Comparison of ENCODE assay signal across 27 mouse cellular contexts in the genomic region with DNA sequence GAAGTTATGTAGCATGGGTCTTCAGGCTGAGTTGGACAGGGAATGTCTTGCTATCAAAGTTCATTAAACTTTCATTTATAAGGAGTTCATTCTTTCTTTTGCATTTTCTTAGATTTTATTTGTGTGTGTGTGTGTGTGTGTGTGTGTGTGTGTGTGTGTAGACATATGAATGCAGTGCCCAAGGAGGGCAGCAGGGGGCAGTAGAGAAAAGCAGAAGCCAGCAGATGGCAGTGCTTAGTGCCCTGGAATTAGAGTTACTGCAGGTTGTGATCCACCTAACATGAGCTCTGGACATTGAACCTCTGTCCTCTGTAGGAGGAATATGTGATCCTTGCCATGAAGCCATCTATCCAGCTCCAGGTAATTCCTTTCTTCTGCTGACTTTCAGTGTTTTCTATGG.
DNase-seq lines count a peak whose midpoint lies in the region; ATAC-seq and TF ChIP-seq lines count a peak whose summit lies in the region.
"Had no signal": no experiment of that assay in that cellular context is flagged by ENCODE, and none has a peak within 500 bp of the region (broad histone marks: within the 10 kb centered on the region; RNA-seq: fewer than 3 reads in every experiment).

No protein-coding gene starts in this region.

- no peak overlapping the region for H3K9ac ChIP-seq in hindbrain, postnatal 0 days (replicated peaks; ENCODE audit: low read length)
- H3K9ac ChIP-seq in hindbrain, embryonic 13.5 days = no peak overlapping the region
- no peak overlapping the region for H3K9ac ChIP-seq in lung, embryonic 14.5 days
- H3K9ac ChIP-seq: forebrain, embryonic 13.5 days; hindbrain, embryonic 14.5 days; limb, embryonic 12.5 days; midbrain, embryonic 13.5 days; stomach, embryonic 15.5 days had no signal

- no peaks in the 10 kb centered on the region for H3K36me3 ChIP-seq in hindbrain, postnatal 0 days (ENCODE audit: insufficient read depth, low read length)
- no peaks in the 10 kb centered on the region for H3K36me3 ChIP-seq in hindbrain, embryonic 13.5 days
- H3K36me3 ChIP-seq in lung, embryonic 14.5 days (ENCODE audit: insufficient read depth) = no peaks in the 10 kb centered on the region
- H3K36me3 ChIP-seq in heart, embryonic 10.5 days = no peaks in the 10 kb centered on the region
- H3K36me3 ChIP-seq: limb, embryonic 12.5 days; midbrain, embryonic 13.5 days; stomach, embryonic 15.5 days had no signal

- TF ChIP-seq CTCF in hindbrain, postnatal 0 days (IDR thresholded peaks at IDR 0.05; ENCODE audit: low read depth) = 0 out of 2 replicates have a peak, but pooled peaks have one; percentile 7
- TF ChIP-seq CTCF in lung, embryonic 14.5 days (IDR thresholded peaks at IDR 0.05; ENCODE audit: low read depth) = peak; percentile 15; the same call in 1 of the 2 replicates
- TF ChIP-seq CTCF in cerebellum, adult 2 months (IDR thresholded peaks at IDR 0.05; ENCODE audit: borderline replicate concordance, insufficient read depth, low read depth, low read length) = no peak

- DNase-seq in hindbrain, postnatal 0 days (ENCODE audit: low spot score) = no peak
- no peak for DNase-seq in lung, embryonic 14.5 days
- no peak for DNase-seq in lung, postnatal 36 days
- DNase-seq in ES-CJ7 (ENCODE audit: low read depth, low spot score) = peak; percentile 47
- DNase-seq in ZHBTc4 (ENCODE audit: low read depth, low spot score) = peak; percentile 60
- DNase-seq in heart, embryonic 10.5 days (ENCODE audit: low spot score) = no peak
- DNase-seq in cerebellum, adult 2 months = no peak
- DNase-seq: adrenal gland, postnatal 25 days; cerebellum, adult 18-20 months; gastrocnemius, postnatal 10 days; heart, postnatal 4 days; kidney, adult 8-10 months; right cerebral cortex, postnatal 25 days; thymus, adult 2 months had no signal

- no peaks in the 10 kb centered on the region for H3K27me3 ChIP-seq in hindbrain, postnatal 0 days (ENCODE audit: insufficient read depth, low read length)
- no peaks in the 10 kb centered on the region for H3K27me3 ChIP-seq in hindbrain, embryonic 13.5 days
- H3K27me3 ChIP-seq in lung, embryonic 14.5 days (ENCODE audit: insufficient read depth, low read length) = no peaks in the 10 kb centered on the region
- no peaks in the 10 kb centered on the region for H3K27me3 ChIP-seq in heart, embryonic 10.5 days (ENCODE audit: insufficient read depth, poor library complexity, severe bottlenecking)
- H3K27me3 ChIP-seq in cerebellum, adult 2 months (ENCODE audit: control insufficient read depth, insufficient read depth, low read length) = no peaks in the 10 kb centered on the region
- H3K27me3 ChIP-seq: CH12.LX; forebrain, embryonic 13.5 days; limb, embryonic 12.5 days; midbrain, embryonic 13.5 days; stomach, embryonic 15.5 days had no signal

- H3K9me3 ChIP-seq in hindbrain, postnatal 0 days (ENCODE audit: low read length) = 0 out of 2 replicates have a peak, but pooled peaks cover 2% of the 10 kb centered on the region
- H3K9me3 ChIP-seq in hindbrain, embryonic 13.5 days = no peaks in the 10 kb centered on the region
- no peaks in the 10 kb centered on the region for H3K9me3 ChIP-seq in lung, embryonic 14.5 days (ENCODE audit: low read depth, low read length)
- no peaks in the 10 kb centered on the region for H3K9me3 ChIP-seq in heart, embryonic 10.5 days
- H3K9me3 ChIP-seq: forebrain, embryonic 13.5 days; limb, embryonic 12.5 days; midbrain, embryonic 13.5 days; stomach, embryonic 15.5 days had no signal

- no peak for TF ChIP-seq POLR2A in cerebellum, adult 2 months (IDR thresholded peaks at IDR 0.05; ENCODE audit: borderline replicate concordance, insufficient read depth, low read length)

- H3K4me3 ChIP-seq in hindbrain, postnatal 0 days (ENCODE audit: low read length) = no peak overlapping the region
- H3K4me3 ChIP-seq in hindbrain, embryonic 13.5 days = no peak overlapping the region
- H3K4me3 ChIP-seq in lung, embryonic 14.5 days (ENCODE audit: low read depth, low read length) = no peak overlapping the region
- no peak overlapping the region for H3K4me3 ChIP-seq in heart, embryonic 10.5 days
- H3K4me3 ChIP-seq in cerebellum, adult 2 months (replicated peaks; ENCODE audit: insufficient read depth, low read depth, low read length) = no peak overlapping the region
- H3K4me3 ChIP-seq: forebrain, embryonic 13.5 days; left cerebral cortex, adult 2 months; limb, embryonic 12.5 days; midbrain, embryonic 13.5 days; stomach, embryonic 15.5 days had no signal

- H3K4me1 ChIP-seq in hindbrain, postnatal 0 days (ENCODE audit: insufficient read depth, low read length) = no peaks in the 10 kb centered on the region
- no peaks in the 10 kb centered on the region; the same call in 1 of the 2 replicates for H3K4me1 ChIP-seq in hindbrain, embryonic 13.5 days (replicated peaks)
- no peaks in the 10 kb centered on the region for H3K4me1 ChIP-seq in lung, embryonic 14.5 days (ENCODE audit: insufficient read depth)
- H3K4me1 ChIP-seq in heart, embryonic 10.5 days = 0 out of 2 replicates have a peak, but pooled peaks cover 5% of the 10 kb centered on the region
- H3K4me1 ChIP-seq in cerebellum, adult 2 months (ENCODE audit: control insufficient read depth, insufficient read depth, low read length) = no peaks in the 10 kb centered on the region
- H3K4me1 ChIP-seq: midbrain, embryonic 13.5 days; stomach, embryonic 15.5 days had no signal

- no peak overlapping the region for H3K4me2 ChIP-seq in hindbrain, postnatal 0 days (ENCODE audit: low read depth, low read length)
- H3K4me2 ChIP-seq in hindbrain, embryonic 13.5 days = no peak overlapping the region
- H3K4me2 ChIP-seq in lung, embryonic 14.5 days = no peak overlapping the region
- H3K4me2 ChIP-seq: forebrain, embryonic 13.5 days; heart, embryonic 11.5 days; hindbrain, embryonic 14.5 days; limb, embryonic 12.5 days; midbrain, embryonic 13.5 days; stomach, embryonic 15.5 days had no signal

- ATAC-seq in hindbrain, postnatal 0 days = no peak
- no peak for ATAC-seq in hindbrain, embryonic 13.5 days (ENCODE audit: low FRiP score)
- ATAC-seq in lung, embryonic 14.5 days (ENCODE audit: insufficient read depth) = no peak
- ATAC-seq: forebrain, embryonic 13.5 days; inflammation-experienced regulatory T-cells, adult 6 months; lung, postnatal 0 days; midbrain, embryonic 13.5 days had no signal

- no peak overlapping the region for H3K27ac ChIP-seq in hindbrain, postnatal 0 days
- H3K27ac ChIP-seq in hindbrain, embryonic 13.5 days = no peak overlapping the region
- H3K27ac ChIP-seq in lung, embryonic 14.5 days (ENCODE audit: low read depth) = no peak overlapping the region
- H3K27ac ChIP-seq in heart, embryonic 10.5 days = no peak overlapping the region
- no peak overlapping the region for H3K27ac ChIP-seq in cerebellum, adult 2 months (ENCODE audit: insufficient read depth, low read length)
- H3K27ac ChIP-seq: forebrain, embryonic 13.5 days; hindbrain, embryonic 14.5 days; kidney, postnatal 0 days; left cerebral cortex, adult 2 months; limb, embryonic 12.5 days; macrophage; midbrain, embryonic 13.5 days; stomach, embryonic 15.5 days had no signal

Comparison
In these comparisons a context has a peak if more than half of its experiments do, and no peak if none do; other contexts are left out.
1. DNase-seq: peak in ES-CJ7 (single experiment) and ZHBTc4 (single experiment); none in hindbrain, postnatal 0 days (single experiment), lung, embryonic 14.5 days (single experiment), lung, postnatal 36 days (single experiment), heart, embryonic 10.5 days (single experiment) and cerebellum, adult 2 months (0 of 2).